Mouse (Mus musculus) embryonic fibroblast, embryonic 13.5 days (primary cell): Measurements from ENCODE around the gene Gm13289.
"Not testable (repeated sequence)": the region's sequence is repeated elsewhere in the genome, so short reads cannot be mapped to it uniquely, and the experiment has no call there.

ENCODE experiments used
- CTCF ChIP-seq: IDR thresholded peaks from 2 replicates; pipeline ENCODE4 v1.5.1; 2011; ENCODE audit warnings: mild to moderate bottlenecking, control low read depth, low read length, moderate library complexity, borderline replicate concordance; ENCODE audit not compliant: insufficient read depth
- POLR2A ChIP-seq: IDR thresholded peaks from 2 replicates; pipeline ENCODE4 v1.6.1; 2011; ENCODE audit warnings: low read depth, mild to moderate bottlenecking, control low read depth, low read length, moderate library complexity

- TF ChIP-seq CTCF, POLR2A: not testable (repeated sequence)
Observed at GRCm38 (mm10) chr4:88773534-88773933, 3.2 kb upstream of the Gm13289 start, which contains the start of gene Gm13290.
